Mouse (Mus musculus): ENCODE results near the gene Abca4. TPM values are rescaled to one million over a fixed set of nuclear protein-coding genes. Genes with fewer than 3 reads are reported as not detected.

Gene Abca4
- polyA plus RNA-seq, 1 experiment from 2014 or later, result 0.66 TPM

- Histone ChIP-seq H3K27ac (ENCODE audit: low read depth, low read length) (no peak overlapping the region), H3K9me3 (ENCODE audit: control insufficient read depth, low read length) (no peaks in the 10 kb centered on the region), H3K27me3 (ENCODE audit: control insufficient read depth, insufficient read depth, low read length) (no peaks in the 10 kb centered on the region), H3K4me2 (ENCODE audit: low read depth, low read length) (no peak overlapping the region), H3K4me1 (ENCODE audit: control insufficient read depth, insufficient read depth, low read length) (no peaks in the 10 kb centered on the region), H3K4me3 (ENCODE audit: low read depth, low read length) (no peak overlapping the region), H3K36me3 (ENCODE audit: control insufficient read depth, insufficient read depth, low read length) (no peaks in the 10 kb centered on the region), H3K9ac (replicated peaks; ENCODE audit: low read depth, low read length) (no peak overlapping the region)
- WGBS, result 93% methylated on average over 8 of the region's 8 CpGs
- no peak for ATAC-seq (ENCODE audit: low read depth)
These were observed 23.1 kb upstream of the Abca4 start for GRCm38 (mm10) chr3:122021029-122021652.

DNA sequence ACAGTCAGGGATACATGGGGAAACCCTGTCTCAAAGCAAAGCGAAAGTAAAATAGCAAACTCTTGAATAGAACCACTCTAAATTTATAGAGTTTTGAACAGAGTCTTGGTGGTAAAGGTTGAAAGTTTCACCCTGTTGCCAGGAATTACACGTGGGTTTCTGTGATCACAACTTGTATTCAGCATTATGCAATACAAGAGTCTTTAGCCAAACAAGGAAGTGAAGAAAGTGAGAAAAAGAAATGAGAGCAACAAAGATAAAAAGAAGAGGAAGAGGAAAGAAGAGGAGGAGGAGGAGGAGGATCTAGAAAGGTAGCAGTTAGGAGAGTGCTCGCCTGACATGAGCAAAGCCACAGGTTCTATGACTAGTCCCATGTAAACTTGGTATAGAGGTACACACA lies 21.9 kb upstream of the Abca4 start:
- ATAC-seq (ENCODE audit: low read depth), result no peak
- H3K36me3 ChIP-seq (ENCODE audit: control insufficient read depth, insufficient read depth, low read length), result no peaks in the 10 kb centered on the region
- no peak overlapping the region for H3K4me2 ChIP-seq (ENCODE audit: low read depth, low read length)
- no peaks in the 10 kb centered on the region for H3K27me3 ChIP-seq (ENCODE audit: control insufficient read depth, insufficient read depth, low read length)
- H3K27ac ChIP-seq (ENCODE audit: low read depth, low read length), result no peak overlapping the region
- no peak overlapping the region for H3K9ac ChIP-seq (replicated peaks; ENCODE audit: low read depth, low read length)
- WGBS, result 90% methylated on average over 3 of the region's 3 CpGs
- no peaks in the 10 kb centered on the region for H3K4me1 ChIP-seq (ENCODE audit: control insufficient read depth, insufficient read depth, low read length)
- H3K9me3 ChIP-seq (ENCODE audit: control insufficient read depth, low read length), result no peaks in the 10 kb centered on the region
- no peak overlapping the region for H3K4me3 ChIP-seq (ENCODE audit: low read depth, low read length)

- Histone ChIP-seq H3K27ac (ENCODE audit: low read depth, low read length) (no peak overlapping the region), H3K9ac (replicated peaks; ENCODE audit: low read depth, low read length) (no peak overlapping the region), H3K4me3 (ENCODE audit: low read depth, low read length) (no peak overlapping the region), H3K27me3 (ENCODE audit: control insufficient read depth, insufficient read depth, low read length) (no peaks in the 10 kb centered on the region), H3K9me3 (ENCODE audit: control insufficient read depth, low read length) (no peaks in the 10 kb centered on the region), H3K36me3 (ENCODE audit: control insufficient read depth, insufficient read depth, low read length) (no peaks in the 10 kb centered on the region), H3K4me1 (ENCODE audit: control insufficient read depth, insufficient read depth, low read length) (no peaks in the 10 kb centered on the region), H3K4me2 (ENCODE audit: low read depth, low read length) (no peak overlapping the region)
- 82% methylated on average over 5 of the region's 5 CpGs for WGBS
- no peak for ATAC-seq (ENCODE audit: low read depth)
These were observed 17.6 kb upstream of the Abca4 start for GRCm38 (mm10) chr3:122026676-122027075.

GRCm38 (mm10) chr3:122027776-122028175 lies 16.5 kb upstream of the Abca4 start:
- Histone ChIP-seq H3K9me3 (ENCODE audit: control insufficient read depth, low read length) (no peaks in the 10 kb centered on the region), H3K4me2 (ENCODE audit: low read depth, low read length) (no peak overlapping the region), H3K4me3 (ENCODE audit: low read depth, low read length) (no peak overlapping the region), H3K9ac (replicated peaks; ENCODE audit: low read depth, low read length) (no peak overlapping the region), H3K27me3 (ENCODE audit: control insufficient read depth, insufficient read depth, low read length) (no peaks in the 10 kb centered on the region), H3K36me3 (ENCODE audit: control insufficient read depth, insufficient read depth, low read length) (no peaks in the 10 kb centered on the region), H3K4me1 (ENCODE audit: control insufficient read depth, insufficient read depth, low read length) (no peaks in the 10 kb centered on the region), H3K27ac (ENCODE audit: low read depth, low read length) (no peak overlapping the region)
- ATAC-seq (ENCODE audit: low read depth), result no peak
- 96% methylated on average over 8 of the region's 8 CpGs for WGBS

GRCm38 (mm10) chr3:122033248-122033837 lies 10.9 kb upstream of the Abca4 start:
- no peaks in the 10 kb centered on the region for H3K27me3 ChIP-seq (ENCODE audit: control insufficient read depth, insufficient read depth, low read length)
- no peak overlapping the region for H3K9ac ChIP-seq (replicated peaks; ENCODE audit: low read depth, low read length)
- H3K4me3 ChIP-seq (ENCODE audit: low read depth, low read length), result no peak overlapping the region
- H3K36me3 ChIP-seq (ENCODE audit: control insufficient read depth, insufficient read depth, low read length), result no peaks in the 10 kb centered on the region
- no peak overlapping the region for H3K27ac ChIP-seq (ENCODE audit: low read depth, low read length)
- ATAC-seq (ENCODE audit: low read depth), result no peak
- WGBS, result 43% methylated on average over 9 of the region's 9 CpGs
- H3K4me1 ChIP-seq (ENCODE audit: control insufficient read depth, insufficient read depth, low read length), result no peaks in the 10 kb centered on the region
- no peak overlapping the region for H3K4me2 ChIP-seq (ENCODE audit: low read depth, low read length)
- no peaks in the 10 kb centered on the region for H3K9me3 ChIP-seq (ENCODE audit: control insufficient read depth, low read length)

DNA sequence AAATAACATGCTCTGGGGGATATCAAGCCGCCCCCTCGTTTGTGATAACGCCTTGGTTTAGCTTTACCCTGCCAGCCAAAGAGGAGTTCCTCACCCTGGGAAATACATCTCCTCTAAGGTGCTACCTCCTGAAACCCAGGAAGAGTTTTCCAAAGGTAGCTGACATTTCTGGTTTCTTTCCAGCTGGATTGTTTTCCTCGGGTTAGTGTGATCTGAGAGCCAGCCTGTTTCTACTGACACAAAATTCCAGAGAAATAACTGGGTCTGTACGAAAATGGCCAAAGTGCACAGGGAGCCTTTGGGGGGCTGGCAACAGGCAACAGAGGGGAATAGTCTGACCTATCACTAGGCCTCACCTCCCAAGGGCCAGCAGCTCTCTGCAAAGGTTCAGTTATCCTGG lies 10.0 kb upstream of the Abca4 start:
- 91% methylated on average over 5 of the region's 5 CpGs for WGBS
- no peak for ATAC-seq (ENCODE audit: low read depth)
- H3K4me2 ChIP-seq (ENCODE audit: low read depth, low read length), result no peak overlapping the region

DNA sequence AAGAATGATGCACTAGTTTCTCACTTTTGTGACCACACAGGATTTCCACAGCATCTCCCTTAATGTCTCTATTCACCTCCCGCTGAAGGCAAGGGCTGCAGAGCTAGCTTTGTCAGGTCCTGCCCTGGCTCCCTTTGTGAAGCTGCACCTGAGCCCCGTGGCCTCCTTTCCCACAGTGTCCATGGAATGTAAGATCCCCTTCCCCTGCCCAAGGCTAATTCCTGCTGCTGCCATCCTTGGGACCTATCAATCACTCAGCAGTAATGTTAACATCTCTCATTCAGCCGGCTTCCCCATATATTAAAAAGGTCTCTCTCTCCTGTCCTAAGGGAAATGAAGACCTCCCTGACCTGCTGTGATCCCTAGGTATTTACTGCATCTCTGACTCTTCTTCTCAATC lies 9.2 kb upstream of the Abca4 start:
- ATAC-seq (ENCODE audit: low read depth), result no peak; the same call in 1 of the 2 replicates
- no peaks in the 10 kb centered on the region for H3K36me3 ChIP-seq (ENCODE audit: control insufficient read depth, insufficient read depth, low read length)
- no peak overlapping the region for H3K4me3 ChIP-seq (ENCODE audit: low read depth, low read length)
- no peak overlapping the region for H3K4me2 ChIP-seq (ENCODE audit: low read depth, low read length)
- WGBS, result 39% methylated on average over 3 of the region's 3 CpGs
- no peaks in the 10 kb centered on the region for H3K9me3 ChIP-seq (ENCODE audit: control insufficient read depth, low read length)
- no peaks in the 10 kb centered on the region for H3K4me1 ChIP-seq (ENCODE audit: control insufficient read depth, insufficient read depth, low read length)
- H3K27ac ChIP-seq (ENCODE audit: low read depth, low read length), result no peak overlapping the region
- no peak overlapping the region for H3K9ac ChIP-seq (replicated peaks; ENCODE audit: low read depth, low read length)
- H3K27me3 ChIP-seq (ENCODE audit: control insufficient read depth, insufficient read depth, low read length), result no peaks in the 10 kb centered on the region

More for the DNA sequence above, 10.0 kb upstream of the Abca4 start:
- Histone ChIP-seq H3K36me3 (ENCODE audit: control insufficient read depth, insufficient read depth, low read length) (no peaks in the 10 kb centered on the region), H3K27ac (ENCODE audit: low read depth, low read length) (no peak overlapping the region), H3K9me3 (ENCODE audit: control insufficient read depth, low read length) (no peaks in the 10 kb centered on the region), H3K9ac (replicated peaks; ENCODE audit: low read depth, low read length) (no peak overlapping the region), H3K4me1 (ENCODE audit: control insufficient read depth, insufficient read depth, low read length) (no peaks in the 10 kb centered on the region), H3K27me3 (ENCODE audit: control insufficient read depth, insufficient read depth, low read length) (no peaks in the 10 kb centered on the region), H3K4me3 (ENCODE audit: low read depth, low read length) (no peak overlapping the region)

DNA sequence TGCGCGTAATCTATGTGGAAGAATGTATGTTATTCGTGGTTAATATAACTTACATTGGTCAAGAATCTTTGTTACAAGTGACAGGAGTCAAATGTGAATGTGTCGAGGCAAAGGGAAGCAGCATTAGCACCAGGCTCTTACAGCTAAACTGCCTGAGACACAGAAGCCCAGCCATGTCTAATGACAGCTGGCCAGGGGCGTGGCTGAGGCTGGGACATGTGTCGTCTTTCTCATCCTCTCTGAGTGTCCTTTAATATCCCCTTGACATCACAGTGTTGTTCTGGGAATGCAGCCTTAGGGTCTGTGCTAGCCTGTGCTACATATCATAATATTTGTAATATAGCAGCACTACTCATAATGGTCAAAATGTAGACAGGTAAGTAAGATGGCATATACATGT lies 3.7 kb upstream of the Abca4 start:
- Histone ChIP-seq H3K4me1 (ENCODE audit: control insufficient read depth, insufficient read depth, low read length) (peaks cover 9% of the 10 kb centered on the region; the same call in 1 of the 2 replicates), H3K36me3 (ENCODE audit: control insufficient read depth, insufficient read depth, low read length) (no peaks in the 10 kb centered on the region), H3K27ac (ENCODE audit: low read depth, low read length) (no peak overlapping the region), H3K27me3 (ENCODE audit: control insufficient read depth, insufficient read depth, low read length) (no peaks in the 10 kb centered on the region; the same call in 1 of the 2 replicates), H3K9ac (replicated peaks; ENCODE audit: low read depth, low read length) (no peak overlapping the region), H3K4me2 (ENCODE audit: low read depth, low read length) (no peak overlapping the region), H3K9me3 (ENCODE audit: control insufficient read depth, low read length) (no peaks in the 10 kb centered on the region), H3K4me3 (ENCODE audit: low read depth, low read length) (no peak overlapping the region)
- WGBS, result 74% methylated on average over 6 of the region's 6 CpGs
- ATAC-seq (ENCODE audit: low read depth), result no peak

DNA sequence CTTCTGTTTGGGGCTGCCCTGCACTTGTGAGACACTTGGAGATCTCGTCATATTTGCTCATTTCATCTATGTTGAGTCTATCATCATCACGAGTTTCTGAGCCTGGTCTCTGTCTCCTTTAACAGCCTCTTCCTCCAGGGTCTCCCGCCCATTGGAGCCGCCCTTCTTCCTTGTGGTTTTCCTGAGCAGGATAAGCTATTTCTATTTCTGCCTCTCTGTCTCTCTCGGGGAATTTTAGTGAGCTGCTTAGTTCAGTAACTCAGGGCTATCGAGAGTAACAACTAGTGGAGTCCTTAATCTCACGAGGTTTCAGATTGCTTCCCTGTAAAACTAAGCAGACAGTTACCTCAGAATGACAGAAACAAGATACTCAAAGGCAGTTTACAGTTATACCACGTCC lies 1.1 kb upstream of the Abca4 start:
- no peak overlapping the region for H3K4me3 ChIP-seq (ENCODE audit: low read depth, low read length)
- no peak for ATAC-seq (ENCODE audit: low read depth)
- no peak overlapping the region for H3K9ac ChIP-seq (replicated peaks; ENCODE audit: low read depth, low read length)
- H3K27ac ChIP-seq (ENCODE audit: low read depth, low read length), result no peak overlapping the region
- 28% methylated on average over 8 of the region's 8 CpGs for WGBS
- H3K9me3 ChIP-seq (ENCODE audit: control insufficient read depth, low read length), result no peaks in the 10 kb centered on the region
- H3K36me3 ChIP-seq (ENCODE audit: control insufficient read depth, insufficient read depth, low read length), result no peaks in the 10 kb centered on the region
- H3K27me3 ChIP-seq (ENCODE audit: control insufficient read depth, insufficient read depth, low read length), result no peaks in the 10 kb centered on the region; the same call in 1 of the 2 replicates
- H3K4me1 ChIP-seq (ENCODE audit: control insufficient read depth, insufficient read depth, low read length), result peaks cover 22% of the 10 kb centered on the region
- no peak overlapping the region for H3K4me2 ChIP-seq (ENCODE audit: low read depth, low read length)

Data from neural tube, embryonic 14.5 days (tissue).